Mouse (Mus musculus): Measurements from ENCODE around the gene Prepl. TPM values are rescaled to one million over a fixed set of nuclear protein-coding genes. Genes with fewer than 3 reads are reported as not detected.
A peak's percentile ranks its signal among the peaks of the same experiment; 100 is the strongest.

The Prepl gene
- polyA plus RNA-seq, 1 experiment from 2014 or later: 60.0 TPM

- ATAC-seq (ENCODE audit: low FRiP score): no peak; the same call in 1 of the 2 replicates
- Histone ChIP-seq H3K27me3 (ENCODE audit: control insufficient read depth, insufficient read depth, low read length) (no peaks in the 10 kb centered on the region), H3K4me1 (ENCODE audit: control insufficient read depth, insufficient read depth, low read length) (no peaks in the 10 kb centered on the region; the same call in 1 of the 2 replicates), H3K4me3 (ENCODE audit: low read depth, low read length) (no peak overlapping the region), H3K27ac (ENCODE audit: low read depth, low read length) (no peak overlapping the region), H3K9ac (ENCODE audit: low read length) (no peak overlapping the region), H3K36me3 (ENCODE audit: control insufficient read depth, insufficient read depth, low read length) (no peaks in the 10 kb centered on the region), H3K9me3 (ENCODE audit: control insufficient read depth, low read length) (no peaks in the 10 kb centered on the region), H3K4me2 (no peak overlapping the region)
- WGBS: 87% methylated on average over 5 of the region's 5 CpGs
- peak; percentile 79 for DNase-seq (ENCODE audit: low spot score, missing footprints)
Measured at GRCm38 (mm10) chr17:85037855-85038254, 52.2 kb downstream of the Prepl start.

GRCm38 (mm10) chr17:85034068-85034467 is 56.0 kb downstream of the Prepl start:
- Histone ChIP-seq H3K36me3 (ENCODE audit: control insufficient read depth, insufficient read depth, low read length) (no peaks in the 10 kb centered on the region), H3K4me3 (ENCODE audit: low read depth, low read length) (no peak overlapping the region), H3K27ac (ENCODE audit: low read depth, low read length) (no peak overlapping the region), H3K4me1 (ENCODE audit: control insufficient read depth, insufficient read depth, low read length) (no peaks in the 10 kb centered on the region), H3K27me3 (ENCODE audit: control insufficient read depth, insufficient read depth, low read length) (no peaks in the 10 kb centered on the region), H3K4me2 (no peak overlapping the region), H3K9me3 (ENCODE audit: control insufficient read depth, low read length) (no peaks in the 10 kb centered on the region), H3K9ac (ENCODE audit: low read length) (no peak overlapping the region)
- no peak for ATAC-seq (ENCODE audit: low FRiP score)
- WGBS: 79% methylated on average over 11 of the region's 11 CpGs
- peak; percentile 68 for DNase-seq (ENCODE audit: low spot score, missing footprints)

- no peaks in the 10 kb centered on the region for H3K4me1 ChIP-seq (ENCODE audit: control insufficient read depth, insufficient read depth, low read length)
- ATAC-seq (ENCODE audit: low FRiP score): no peak
Measured at GRCm38 (mm10) chr17:85033087-85033486, 57.0 kb downstream of the Prepl start.

GRCm38 (mm10) chr17:85030651-85031050 is 59.4 kb downstream of the Prepl start:
- Histone ChIP-seq H3K27ac (ENCODE audit: low read depth, low read length) (no peak overlapping the region), H3K36me3 (ENCODE audit: control insufficient read depth, insufficient read depth, low read length) (no peaks in the 10 kb centered on the region), H3K27me3 (ENCODE audit: control insufficient read depth, insufficient read depth, low read length) (no peaks in the 10 kb centered on the region), H3K4me2 (no peak overlapping the region), H3K9me3 (ENCODE audit: control insufficient read depth, low read length) (no peaks in the 10 kb centered on the region), H3K4me1 (ENCODE audit: control insufficient read depth, insufficient read depth, low read length) (no peaks in the 10 kb centered on the region), H3K9ac (ENCODE audit: low read length) (no peak overlapping the region), H3K4me3 (ENCODE audit: low read depth, low read length) (no peak overlapping the region)
- WGBS: 85% methylated on average over 5 of the region's 5 CpGs
- ATAC-seq (ENCODE audit: low FRiP score): no peak
- DNase-seq (ENCODE audit: low spot score, missing footprints): no peak

More at GRCm38 (mm10) chr17:85033087-85033486, 57.0 kb downstream of the Prepl start:
- Histone ChIP-seq H3K9ac (ENCODE audit: low read length) (no peak overlapping the region), H3K4me2 (no peak overlapping the region), H3K9me3 (ENCODE audit: control insufficient read depth, low read length) (no peaks in the 10 kb centered on the region), H3K36me3 (ENCODE audit: control insufficient read depth, insufficient read depth, low read length) (no peaks in the 10 kb centered on the region), H3K27ac (ENCODE audit: low read depth, low read length) (no peak overlapping the region), H3K4me3 (ENCODE audit: low read depth, low read length) (no peak overlapping the region), H3K27me3 (ENCODE audit: control insufficient read depth, insufficient read depth, low read length) (no peaks in the 10 kb centered on the region)
- WGBS: 88% methylated on average over 3 of the region's 3 CpGs
- DNase-seq (ENCODE audit: low spot score, missing footprints): no peak

- no peak for DNase-seq (ENCODE audit: low spot score, missing footprints)
- no peak for ATAC-seq (ENCODE audit: low FRiP score)
- H3K9me3 ChIP-seq (ENCODE audit: control insufficient read depth, low read length): no peaks in the 10 kb centered on the region
Measured at GRCm38 (mm10) chr17:85028797-85029196, 61.2 kb downstream of the Prepl start.

GRCm38 (mm10) chr17:85028093-85028739 is 61.8 kb downstream of the Prepl start, which contains the start of gene Slc3a1:
Gene Slc3a1, plus strand, starts transcription at chr17:85028376.
- ATAC-seq (ENCODE audit: low FRiP score) (no peak), DNase-seq (ENCODE audit: low spot score, missing footprints) (peak; percentile 12)
- Histone ChIP-seq H3K27me3 (ENCODE audit: control insufficient read depth, insufficient read depth, low read length) (no peaks in the 10 kb centered on the region), H3K9ac (ENCODE audit: low read length) (no peak within 1 kb of the TSS), H3K4me1 (ENCODE audit: control insufficient read depth, insufficient read depth, low read length) (no peaks in the 10 kb centered on the region), H3K36me3 (ENCODE audit: control insufficient read depth, insufficient read depth, low read length) (no peaks in the 10 kb centered on the region), H3K4me3 (ENCODE audit: low read depth, low read length) (no peak within 1 kb of the TSS), H3K4me2 (no peak within 1 kb of the TSS), H3K27ac (ENCODE audit: low read depth, low read length) (no peak within 1 kb of the TSS), H3K9me3 (ENCODE audit: control insufficient read depth, low read length) (no peaks in the 10 kb centered on the region)
- WGBS: 92% methylated on average over 20 of the region's 20 CpGs

More at GRCm38 (mm10) chr17:85028797-85029196, 61.2 kb downstream of the Prepl start:
- H3K4me1 ChIP-seq (ENCODE audit: control insufficient read depth, insufficient read depth, low read length): no peaks in the 10 kb centered on the region
- H3K9ac ChIP-seq (ENCODE audit: low read length): no peak overlapping the region
- H3K4me2 ChIP-seq: no peak overlapping the region
- H3K4me3 ChIP-seq (ENCODE audit: low read depth, low read length): no peak overlapping the region
- H3K27ac ChIP-seq (ENCODE audit: low read depth, low read length): no peak overlapping the region
- no peaks in the 10 kb centered on the region for H3K27me3 ChIP-seq (ENCODE audit: control insufficient read depth, insufficient read depth, low read length)
- H3K36me3 ChIP-seq (ENCODE audit: control insufficient read depth, insufficient read depth, low read length): no peaks in the 10 kb centered on the region
- 95% methylated on average over 10 of the region's 10 CpGs for WGBS

- H3K9me3 ChIP-seq (ENCODE audit: control insufficient read depth, low read length): no peaks in the 10 kb centered on the region
- H3K27ac ChIP-seq (ENCODE audit: low read depth, low read length): no peak overlapping the region
- no peaks in the 10 kb centered on the region for H3K27me3 ChIP-seq (ENCODE audit: control insufficient read depth, insufficient read depth, low read length)
- 85% methylated on average over 3 of the region's 3 CpGs for WGBS
- H3K4me1 ChIP-seq (ENCODE audit: control insufficient read depth, insufficient read depth, low read length): no peaks in the 10 kb centered on the region
- ATAC-seq (ENCODE audit: low FRiP score) (no peak), DNase-seq (ENCODE audit: low spot score, missing footprints) (peak; percentile 85)
- no peaks in the 10 kb centered on the region for H3K36me3 ChIP-seq (ENCODE audit: control insufficient read depth, insufficient read depth, low read length)
- H3K4me3 ChIP-seq (ENCODE audit: low read depth, low read length): no peak overlapping the region
- no peak overlapping the region for H3K9ac ChIP-seq (ENCODE audit: low read length)
- no peak overlapping the region for H3K4me2 ChIP-seq
Measured at GRCm38 (mm10) chr17:85027247-85027646, 62.8 kb downstream of the Prepl start.

- H3K27me3 ChIP-seq (ENCODE audit: control insufficient read depth, insufficient read depth, low read length): no peaks in the 10 kb centered on the region
- no peak overlapping the region for H3K9ac ChIP-seq (ENCODE audit: low read length)
- H3K9me3 ChIP-seq (ENCODE audit: control insufficient read depth, low read length): no peaks in the 10 kb centered on the region
- 94% methylated on average over 6 of the region's 6 CpGs for WGBS
- no peak overlapping the region for H3K27ac ChIP-seq (ENCODE audit: low read depth, low read length)
- H3K4me3 ChIP-seq (ENCODE audit: low read depth, low read length): no peak overlapping the region
- ATAC-seq (ENCODE audit: low FRiP score) (no peak), DNase-seq (ENCODE audit: low spot score, missing footprints) (peak; percentile 69)
- H3K4me1 ChIP-seq (ENCODE audit: control insufficient read depth, insufficient read depth, low read length): no peaks in the 10 kb centered on the region
- no peak overlapping the region for H3K4me2 ChIP-seq
- H3K36me3 ChIP-seq (ENCODE audit: control insufficient read depth, insufficient read depth, low read length): no peaks in the 10 kb centered on the region
Measured at GRCm38 (mm10) chr17:85026436-85026835, 63.6 kb downstream of the Prepl start.

GRCm38 (mm10) chr17:85025151-85025550 is 64.9 kb downstream of the Prepl start:
- WGBS: 89% methylated on average over 6 of the region's 6 CpGs
- DNase-seq (ENCODE audit: low spot score, missing footprints) (peak; percentile 72), ATAC-seq (ENCODE audit: low FRiP score) (no peak)
- H3K27ac ChIP-seq (ENCODE audit: low read depth, low read length): no peak overlapping the region
- H3K4me3 ChIP-seq (ENCODE audit: low read depth, low read length): no peak overlapping the region
- H3K9ac ChIP-seq (ENCODE audit: low read length): no peak overlapping the region
- no peak overlapping the region for H3K4me2 ChIP-seq
- no peaks in the 10 kb centered on the region for H3K4me1 ChIP-seq (ENCODE audit: control insufficient read depth, insufficient read depth, low read length)
- H3K9me3 ChIP-seq (ENCODE audit: control insufficient read depth, low read length): no peaks in the 10 kb centered on the region
- H3K27me3 ChIP-seq (ENCODE audit: control insufficient read depth, insufficient read depth, low read length): no peaks in the 10 kb centered on the region
- no peaks in the 10 kb centered on the region for H3K36me3 ChIP-seq (ENCODE audit: control insufficient read depth, insufficient read depth, low read length)

Data from midbrain, embryonic 11.5 days (tissue).